Mouse (Mus musculus): Measurements from ENCODE around the gene Mcpt1.
"Not testable (repeated sequence)": the region's sequence is repeated elsewhere in the genome, so short reads cannot be mapped to it uniquely, and the experiment has no call there.

Mcpt1 gene

GRCm38 (mm10) chr14:56017671-56018070 lies at the start of gene Mcpt1:
Gene Mcpt1, plus strand, starts transcription at chr14:56017971.
- DNase-seq (ENCODE audit: low spot score): not testable (repeated sequence)

- DNase-seq (ENCODE audit: low spot score): not testable (repeated sequence)
These were observed 30.3 kb upstream of the Mcpt1 start for GRCm38 (mm10) chr14:55987464-55987863.

- DNase-seq (ENCODE audit: low spot score): no peak
These were observed 4.6 kb upstream of the Mcpt1 start for GRCm38 (mm10) chr14:56013147-56013546.

- no peak for DNase-seq (ENCODE audit: low spot score)
These were observed 3.8 kb upstream of the Mcpt1 start for GRCm38 (mm10) chr14:56013924-56014323.

GRCm38 (mm10) chr14:56019446-56019845 lies 1.7 kb downstream of the Mcpt1 start:
- no peak for DNase-seq (ENCODE audit: low spot score)

GRCm38 (mm10) chr14:56021305-56021704 lies 3.5 kb downstream of the Mcpt1 start:
- DNase-seq (ENCODE audit: low spot score): not testable (repeated sequence)

- not testable (repeated sequence) for DNase-seq (ENCODE audit: low spot score)
These were observed 12.6 kb downstream of the Mcpt1 start, which contains the start of gene Mcpt9 for GRCm38 (mm10) chr14:56030395-56030794. Gene Mcpt9, minus strand, starts transcription at chr14:56030495.

- no peak for DNase-seq (ENCODE audit: low spot score)
These were observed 16.7 kb downstream of the Mcpt1 start for GRCm38 (mm10) chr14:56034433-56034832.

- DNase-seq (ENCODE audit: low spot score): not testable (repeated sequence)
These were observed 24.0 kb downstream of the Mcpt1 start, which contains the start of gene Mcpt2 for GRCm38 (mm10) chr14:56041792-56042191. Gene Mcpt2, plus strand, starts transcription at chr14:56042041.

GRCm38 (mm10) chr14:56055408-56055807 lies 37.6 kb downstream of the Mcpt1 start:
- DNase-seq (ENCODE audit: low spot score): no peak

- DNase-seq (ENCODE audit: low spot score): no peak
These were observed 40.0 kb downstream of the Mcpt1 start for GRCm38 (mm10) chr14:56057722-56058121.

- DNase-seq (ENCODE audit: low spot score): not testable (repeated sequence)
These were observed 44.4 kb downstream of the Mcpt1 start, which contains the start of gene Mcpt4 for GRCm38 (mm10) chr14:56062213-56062612. Gene Mcpt4, minus strand, starts transcription at chr14:56062313.
